Mouse (Mus musculus): ENCODE measurements around the gene Islr. TPM values are rescaled to one million over a fixed set of nuclear protein-coding genes. Genes with fewer than 3 reads are reported as not detected.
A peak's percentile ranks its signal among the peaks of the same experiment; 100 is the strongest.

The Islr gene
- polyA plus RNA-seq, 1 experiment from 2014 or later, result 2.9 TPM

- peaks cover 44% of the 10 kb centered on the region for H3K27me3 ChIP-seq (ENCODE audit: insufficient read depth, low read length)
Measured at GRCm38 (mm10) chr9:58129508-58129907, 74.6 kb downstream of the Islr start.

GRCm38 (mm10) chr9:58128926-58129413 is 75.1 kb downstream of the Islr start:
- no peak overlapping the region for H3K4me2 ChIP-seq (ENCODE audit: low read depth, low read length)
- H3K27ac ChIP-seq (ENCODE audit: low read depth), result no peak overlapping the region
- DNase-seq, result no peak
- no peak for ATAC-seq
- H3K4me3 ChIP-seq (ENCODE audit: low read depth, low read length), result no peak overlapping the region
- H3K4me1 ChIP-seq (ENCODE audit: insufficient read depth), result no peaks in the 10 kb centered on the region
- no peaks in the 10 kb centered on the region for H3K36me3 ChIP-seq (replicated peaks; ENCODE audit: insufficient read depth, low read length)
- no peak overlapping the region for H3K9ac ChIP-seq (replicated peaks)
- TF ChIP-seq EP300 (IDR thresholded peaks at IDR 0.05; ENCODE audit: low read depth) (no peak), CTCF (IDR thresholded peaks at IDR 0.05; ENCODE audit: low read depth) (no peak)
- no peaks in the 10 kb centered on the region for H3K9me3 ChIP-seq (ENCODE audit: low read length)
- peaks cover 39% of the 10 kb centered on the region for H3K27me3 ChIP-seq (ENCODE audit: insufficient read depth, low read length)
- WGBS (ENCODE audit: insufficient replicate concordance), result 23% methylated on average over 13 of the region's 13 CpGs

More at GRCm38 (mm10) chr9:58129508-58129907, 74.6 kb downstream of the Islr start:
- Histone ChIP-seq H3K36me3 (replicated peaks; ENCODE audit: insufficient read depth, low read length) (no peaks in the 10 kb centered on the region), H3K4me1 (ENCODE audit: insufficient read depth) (no peaks in the 10 kb centered on the region), H3K4me3 (ENCODE audit: low read depth, low read length) (no peak overlapping the region), H3K4me2 (ENCODE audit: low read depth, low read length) (no peak overlapping the region), H3K27ac (ENCODE audit: low read depth) (no peak overlapping the region), H3K9me3 (ENCODE audit: low read length) (no peaks in the 10 kb centered on the region), H3K9ac (replicated peaks) (no peak overlapping the region)
- WGBS (ENCODE audit: insufficient replicate concordance), result 32% methylated on average over 8 of the region's 8 CpGs
- DNase-seq (no peak), ATAC-seq (no peak)
- no peak for TF ChIP-seq CTCF (IDR thresholded peaks at IDR 0.05; ENCODE audit: low read depth)
- TF ChIP-seq EP300 (IDR thresholded peaks at IDR 0.05; ENCODE audit: low read depth), result no peak

GRCm38 (mm10) chr9:58125811-58126210 is 78.3 kb downstream of the Islr start:
- TF ChIP-seq CTCF (IDR thresholded peaks at IDR 0.05; ENCODE audit: low read depth) (no peak), EP300 (IDR thresholded peaks at IDR 0.05; ENCODE audit: low read depth) (no peak)
- H3K4me2 ChIP-seq (ENCODE audit: low read depth, low read length), result no peak overlapping the region
- no peaks in the 10 kb centered on the region for H3K36me3 ChIP-seq (replicated peaks; ENCODE audit: insufficient read depth, low read length)
- H3K9me3 ChIP-seq (ENCODE audit: low read length), result no peaks in the 10 kb centered on the region
- 40% methylated on average over 4 of the region's 4 CpGs for WGBS (ENCODE audit: insufficient replicate concordance)
- H3K27ac ChIP-seq (ENCODE audit: low read depth), result no peak overlapping the region
- H3K4me1 ChIP-seq (ENCODE audit: insufficient read depth), result no peaks in the 10 kb centered on the region
- H3K27me3 ChIP-seq (ENCODE audit: insufficient read depth, low read length), result peaks cover 21% of the 10 kb centered on the region
- H3K4me3 ChIP-seq (ENCODE audit: low read depth, low read length), result no peak overlapping the region
- DNase-seq, result no peak
- H3K9ac ChIP-seq (replicated peaks), result no peak overlapping the region
- no peak for ATAC-seq

GRCm38 (mm10) chr9:58125085-58125484 is 79.0 kb downstream of the Islr start:
- ATAC-seq (no peak), DNase-seq (no peak)
- H3K27me3 ChIP-seq (ENCODE audit: insufficient read depth, low read length), result peaks cover 17% of the 10 kb centered on the region
- H3K9me3 ChIP-seq (ENCODE audit: low read length), result no peaks in the 10 kb centered on the region
- H3K4me2 ChIP-seq (ENCODE audit: low read depth, low read length), result no peak overlapping the region
- 55% methylated on average over 3 of the region's 3 CpGs for WGBS (ENCODE audit: insufficient replicate concordance)
- TF ChIP-seq EP300 (IDR thresholded peaks at IDR 0.05; ENCODE audit: low read depth) (no peak), CTCF (IDR thresholded peaks at IDR 0.05; ENCODE audit: low read depth) (no peak)
- H3K4me3 ChIP-seq (ENCODE audit: low read depth, low read length), result no peak overlapping the region
- H3K36me3 ChIP-seq (replicated peaks; ENCODE audit: insufficient read depth, low read length), result no peaks in the 10 kb centered on the region
- H3K9ac ChIP-seq (replicated peaks), result no peak overlapping the region
- no peaks in the 10 kb centered on the region for H3K4me1 ChIP-seq (ENCODE audit: insufficient read depth)
- no peak overlapping the region for H3K27ac ChIP-seq (ENCODE audit: low read depth)

GRCm38 (mm10) chr9:58118671-58119070 is 85.4 kb downstream of the Islr start, which contains the start of gene Ccdc33:
Gene Ccdc33 (minus strand): TSS chr9:58118823.
- H3K36me3 ChIP-seq (replicated peaks; ENCODE audit: insufficient read depth, low read length), result no peaks in the 10 kb centered on the region
- H3K4me1 ChIP-seq (ENCODE audit: insufficient read depth), result peaks cover 3% of the 10 kb centered on the region
- no peak for TF ChIP-seq EP300 (IDR thresholded peaks at IDR 0.05; ENCODE audit: low read depth)
- no peaks in the 10 kb centered on the region for H3K9me3 ChIP-seq (ENCODE audit: low read length)
- H3K4me3 ChIP-seq (ENCODE audit: low read depth, low read length), result no peak within 1 kb of the TSS
- ATAC-seq (no peak), DNase-seq (no peak)
- no peak within 1 kb of the TSS for H3K4me2 ChIP-seq (ENCODE audit: low read depth, low read length)
- peaks cover 17% of the 10 kb centered on the region for H3K27me3 ChIP-seq (ENCODE audit: insufficient read depth, low read length)
- WGBS (ENCODE audit: insufficient replicate concordance), result 42% methylated on average over 2 of the region's 2 CpGs
- no peak within 1 kb of the TSS for H3K9ac ChIP-seq (replicated peaks)
- H3K27ac ChIP-seq (ENCODE audit: low read depth), result no peak within 1 kb of the TSS

GRCm38 (mm10) chr9:58116024-58116651 is 88.0 kb downstream of the Islr start:
- ATAC-seq, result peak; percentile 93
- no peaks in the 10 kb centered on the region for H3K9me3 ChIP-seq (ENCODE audit: low read length)
- peaks cover 33% of the 10 kb centered on the region for H3K27me3 ChIP-seq (ENCODE audit: insufficient read depth, low read length)

More at GRCm38 (mm10) chr9:58116024-58116651, 88.0 kb downstream of the Islr start:
- Histone ChIP-seq H3K36me3 (replicated peaks; ENCODE audit: insufficient read depth, low read length) (no peaks in the 10 kb centered on the region), H3K4me2 (ENCODE audit: low read depth, low read length) (no peak overlapping the region), H3K4me3 (ENCODE audit: low read depth, low read length) (no peak overlapping the region), H3K9ac (replicated peaks) (no peak overlapping the region), H3K4me1 (ENCODE audit: insufficient read depth) (peaks cover 3% of the 10 kb centered on the region), H3K27ac (ENCODE audit: low read depth) (no peak overlapping the region)
- WGBS (ENCODE audit: insufficient replicate concordance), result 33% methylated on average over 7 of the region's 7 CpGs
- TF ChIP-seq CTCF (IDR thresholded peaks at IDR 0.05; ENCODE audit: low read depth) (no peak), EP300 (IDR thresholded peaks at IDR 0.05; ENCODE audit: low read depth) (no peak)
- no peak for DNase-seq

Measured in liver, postnatal 0 days (tissue).